Mouse (Mus musculus) gastrocnemius, postnatal 14 days (tissue): ENCODE results near the gene Tcte2. TPM values are rescaled to one million over a fixed set of nuclear protein-coding genes. Genes with fewer than 3 reads are reported as not detected.
"Not testable (repeated sequence)": the region's sequence is repeated elsewhere in the genome, so short reads cannot be mapped to it uniquely, and the experiment has no call there.

ENCODE experiments used
- DNase-seq: peaks from one replicate; pipeline ENCODE4 v3.0.0; 2021; ENCODE audit warnings: mixed read lengths
- intact Hi-C: fragments of 180-260 bp; cut with DNase I; formaldehyde crosslinking; loops from one replicate; pipeline ENCODE4 v1.15.1; 2025; ENCODE audit warnings: low total_unique reads
- long read RNA-seq, 2 experiments: library from polyadenylated mRNA; stranded (forward); transcript quantifications; one replicate each; pipeline ENCODE4 v2.0.0; 2021
- total RNA-seq, 2 experiments: library from RNA; stranded (reverse); gene quantifications; 2 replicates each; pipeline ENCODE4 v1.2.3; 2021

Gene Tcte2
- total RNA-seq: 1 to 10 TPM; 1.2 to 1.3 TPM
- long read RNA-seq, experiment 1: 0 reads
- long read RNA-seq, experiment 2: 0 reads

GRCm38 (mm10) chr17:13761179-13761913 is at the start of gene Tcte2:
Gene Tcte2, minus strand, starts transcription at chr17:13761825.
- intact Hi-C loops: no loop called here
- peak; percentile 19 for DNase-seq

DNA sequence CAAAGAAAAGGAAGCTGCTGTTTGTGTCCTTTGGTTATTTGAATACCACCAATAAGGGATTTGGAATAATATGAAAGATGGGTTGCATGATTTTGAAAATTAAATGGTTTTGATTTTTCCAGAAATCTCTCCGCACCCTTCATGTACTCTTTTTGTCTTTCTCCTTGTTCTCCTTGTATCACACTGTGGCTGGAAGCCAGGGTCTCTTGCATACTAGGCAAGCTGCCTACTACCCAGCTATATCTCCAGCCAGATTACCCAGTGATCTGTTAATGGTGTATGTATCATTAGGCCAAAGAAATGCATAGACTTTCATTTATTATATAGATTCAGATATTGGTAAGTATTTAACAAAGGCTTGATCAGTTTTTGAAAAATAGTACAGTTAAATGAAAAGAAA is 44.4 kb upstream of the Tcte2 start:
- intact Hi-C loops: no loop called here
- no peak for DNase-seq

GRCm38 (mm10) chr17:13802836-13803408 is 41.3 kb upstream of the Tcte2 start:
- intact Hi-C loops: no loop called here
- DNase-seq: no peak

DNA sequence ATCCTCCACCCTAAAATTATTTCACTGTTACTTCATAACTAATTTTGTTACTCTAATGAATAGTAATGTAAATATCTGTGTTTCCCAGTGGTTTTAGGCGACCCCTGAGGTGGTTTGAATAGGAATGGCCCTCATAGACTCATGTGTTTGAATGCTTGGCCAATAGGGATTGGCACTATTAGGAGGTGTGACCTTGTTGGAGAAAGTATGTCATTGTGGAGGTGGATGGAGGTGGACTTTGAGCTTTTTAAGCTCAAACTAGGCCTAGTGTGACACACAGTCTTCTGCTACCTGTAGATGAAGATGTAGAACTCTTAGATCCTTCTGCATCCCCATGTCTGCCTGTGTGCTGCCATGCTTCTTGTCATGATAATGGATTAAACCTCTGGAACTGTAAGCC is 36.1 kb upstream of the Tcte2 start:
- intact Hi-C loops: no loop called here
- no peak for DNase-seq

- DNase-seq, intact Hi-C loops: not testable (repeated sequence)
These were observed 28.4 kb upstream of the Tcte2 start for GRCm38 (mm10) chr17:13790033-13790432.

DNA sequence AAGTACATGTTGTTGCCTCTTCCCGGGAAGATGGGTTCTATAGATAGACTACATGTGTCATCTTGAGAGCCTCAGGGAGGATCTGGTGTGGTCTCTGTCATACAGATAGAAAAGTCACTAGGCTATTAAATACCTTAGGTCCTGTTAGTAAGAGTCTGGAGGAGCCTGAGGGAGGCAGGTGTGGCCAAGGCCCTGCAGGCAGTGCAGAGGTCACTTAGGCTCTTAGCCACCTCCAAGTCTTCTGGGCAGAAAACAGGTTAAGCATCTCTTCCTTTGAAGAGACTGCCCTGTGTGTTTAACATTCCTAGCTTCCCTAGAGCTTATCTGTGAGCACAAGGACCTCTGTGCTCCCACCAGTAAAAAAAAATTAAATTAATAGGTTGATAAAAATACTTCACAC is 21.8 kb upstream of the Tcte2 start:
- DNase-seq: no peak
- intact Hi-C loops: no loop called here

- intact Hi-C loops: no loop called here
These were observed 20.3 kb upstream of the Tcte2 start for GRCm38 (mm10) chr17:13781948-13782347.

DNA sequence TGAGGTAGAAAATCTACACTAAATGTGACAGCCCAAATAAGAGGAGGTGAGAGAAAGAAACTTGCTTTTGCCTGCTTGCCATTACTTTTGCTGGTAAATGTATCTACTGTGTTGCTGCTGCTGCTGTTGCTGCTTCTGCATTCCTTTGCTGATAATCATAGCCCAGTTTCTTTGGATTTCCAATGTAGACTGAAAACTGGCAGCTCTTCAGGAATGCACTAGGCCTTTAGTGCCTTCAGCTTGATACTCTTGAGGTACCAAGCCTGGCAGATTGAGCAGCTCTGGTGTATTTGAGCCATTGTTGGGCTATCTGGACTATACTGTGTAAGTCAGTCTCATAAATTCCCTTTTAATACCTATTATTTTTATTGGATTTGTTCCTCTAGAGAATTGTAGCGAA is 17.2 kb upstream of the Tcte2 start:
- DNase-seq: no peak
- intact Hi-C loops: no loop called here

More at GRCm38 (mm10) chr17:13781948-13782347, 20.3 kb upstream of the Tcte2 start:
- DNase-seq: no peak

- DNase-seq: no peak
- intact Hi-C loops: no loop called here
These were observed 16.1 kb upstream of the Tcte2 start for GRCm38 (mm10) chr17:13777676-13778075.

GRCm38 (mm10) chr17:13769256-13769655 is 7.6 kb upstream of the Tcte2 start:
- DNase-seq: no peak
- intact Hi-C loops: no loop called here

- no peak for DNase-seq
- intact Hi-C loops: no loop called here
These were observed 6.9 kb upstream of the Tcte2 start for GRCm38 (mm10) chr17:13768531-13768930.

DNA sequence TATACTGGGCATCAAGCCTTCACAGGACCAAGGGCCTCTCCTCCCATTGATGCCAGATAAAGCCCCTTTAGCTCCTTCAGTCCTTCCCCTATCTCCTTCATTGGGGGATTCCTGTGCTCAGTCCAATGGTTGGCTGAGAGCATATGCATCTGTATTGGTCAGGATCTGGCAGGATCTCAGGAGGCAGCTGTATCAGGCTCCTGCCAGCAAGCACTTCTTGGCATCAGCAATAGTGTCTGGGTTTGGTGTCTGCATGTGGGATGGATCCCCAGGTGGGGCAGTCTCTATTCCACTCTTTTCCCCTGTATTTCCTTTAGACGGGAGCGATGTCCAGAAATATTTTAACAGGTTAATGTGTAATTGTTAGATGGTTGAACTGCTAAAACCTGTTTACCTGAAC is 3.3 kb upstream of the Tcte2 start:
- intact Hi-C loops, DNase-seq: not testable (repeated sequence)

- DNase-seq: no peak
- intact Hi-C loops: no loop called here
These were observed 2.2 kb upstream of the Tcte2 start for GRCm38 (mm10) chr17:13763819-13764218.

DNA sequence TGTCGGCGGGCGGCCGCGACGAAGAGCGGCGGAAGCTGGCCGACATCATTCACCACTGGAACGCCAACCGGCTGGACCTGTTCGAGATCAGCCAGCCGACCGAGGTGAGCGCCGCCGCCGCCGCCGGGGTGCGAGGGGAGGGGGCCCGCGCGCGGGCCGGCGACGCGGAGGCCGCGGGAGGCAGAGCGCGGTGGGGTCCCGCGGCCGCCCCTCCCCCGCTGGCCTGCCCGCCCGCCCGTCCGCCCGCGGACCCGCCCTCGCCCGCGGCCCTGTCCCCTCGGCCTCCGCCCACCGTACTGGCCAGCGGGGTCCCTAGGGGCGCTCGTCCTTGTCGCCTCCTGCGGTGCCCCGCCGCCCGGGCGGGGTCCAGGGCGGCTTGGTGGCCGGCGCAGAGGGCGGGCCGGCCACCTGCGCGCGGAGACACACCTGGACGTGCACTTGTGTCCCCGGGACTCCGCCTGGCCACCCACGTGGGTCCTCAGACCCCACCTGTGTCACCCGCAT is 898 bp downstream of the Tcte2 start:
- intact Hi-C loops: no loop called here
- peak; percentile 25 for DNase-seq

DNA sequence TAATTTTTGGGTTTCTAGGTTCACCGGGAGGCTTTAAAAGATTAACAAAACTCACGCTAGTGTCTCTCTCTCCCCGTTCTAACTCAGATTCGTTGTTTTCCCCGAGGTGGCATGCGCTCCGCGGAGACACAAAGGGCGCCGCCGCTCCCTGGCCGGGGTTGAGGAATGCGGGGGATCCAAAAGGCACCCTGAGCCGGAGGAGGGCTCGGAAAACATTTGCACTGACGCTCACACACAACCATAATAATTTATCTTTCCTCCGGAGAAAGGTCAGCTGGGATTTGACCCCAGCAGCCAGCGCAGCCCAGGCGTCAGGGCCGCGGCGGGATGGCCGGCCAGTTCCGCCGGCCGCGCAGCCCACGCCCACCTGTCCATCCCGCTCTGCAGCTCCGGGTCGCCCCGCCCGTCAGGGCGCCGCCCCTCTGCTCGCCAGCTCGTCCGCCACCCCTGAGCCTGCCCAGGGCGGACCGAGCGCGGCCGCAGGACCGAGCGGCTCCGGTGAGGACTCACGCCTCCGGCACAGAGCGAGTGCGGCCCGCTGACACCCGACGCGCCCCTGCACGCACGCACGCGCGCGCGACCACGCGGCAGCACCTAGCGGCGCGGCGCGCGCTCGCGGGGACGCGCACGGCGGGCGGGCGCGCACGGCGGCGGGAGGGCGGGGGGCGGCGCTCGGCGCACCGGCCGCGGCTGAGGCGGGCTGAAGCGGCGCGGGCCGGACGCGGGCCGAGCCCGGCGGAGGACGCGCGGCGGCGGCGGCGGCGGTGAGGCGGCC is 1.6 kb downstream of the Tcte2 start, which contains the start of gene Afdn:
TSS of gene Afdn (plus strand) at position 687 of the 775 bp plus-strand sequence.
- DNase-seq: peak; percentile 80
- intact Hi-C loops: no loop called here

- DNase-seq: no peak
- intact Hi-C loops: no loop called here
These were observed 2.3 kb downstream of the Tcte2 start for GRCm38 (mm10) chr17:13759156-13759852.

DNA sequence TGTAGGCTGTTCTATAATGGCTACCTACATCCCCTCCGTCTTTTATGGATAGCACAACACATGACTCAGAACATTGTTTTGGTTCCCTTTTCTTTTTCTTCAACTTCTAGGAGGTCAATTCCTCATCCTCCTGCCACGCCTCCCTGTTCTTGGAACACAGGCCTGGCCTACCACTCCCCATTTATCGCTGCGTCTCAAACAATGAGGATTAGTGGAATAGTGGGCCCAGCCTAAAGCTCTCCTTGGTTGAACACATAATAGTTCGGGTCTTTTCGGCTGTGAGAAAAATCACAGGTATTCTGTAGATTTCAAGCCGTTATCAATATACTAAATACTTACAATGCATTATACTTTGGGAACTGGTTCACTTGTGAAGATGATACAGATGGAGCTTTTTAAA is 3.0 kb downstream of the Tcte2 start:
- DNase-seq: no peak
- intact Hi-C loops: no loop called here

DNA sequence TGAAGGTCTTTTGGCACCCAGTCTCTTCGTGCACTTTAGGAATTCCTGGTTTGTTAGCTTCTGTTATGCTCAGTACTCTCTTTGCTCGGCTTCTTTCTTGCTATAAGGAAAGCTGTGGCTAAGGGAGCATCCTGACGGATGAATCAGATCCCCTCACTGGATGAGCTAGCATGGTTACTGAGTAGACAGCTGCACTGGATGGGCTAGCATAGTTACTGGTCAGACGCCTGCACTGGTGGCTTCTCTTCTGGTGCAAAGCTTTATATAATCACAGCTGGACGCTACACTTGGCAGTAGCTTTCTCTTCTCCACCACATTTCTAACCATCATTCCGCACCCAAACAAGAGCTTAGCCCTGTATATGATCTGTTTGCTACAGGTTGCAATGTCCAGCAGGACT is 6.7 kb downstream of the Tcte2 start:
- DNase-seq: no peak
- intact Hi-C loops: no loop called here

- no peak for DNase-seq
- intact Hi-C loops: no loop called here
These were observed 7.7 kb downstream of the Tcte2 start for GRCm38 (mm10) chr17:13753918-13754317.

- intact Hi-C loops: no loop called here
- no peak for DNase-seq
These were observed 12.6 kb downstream of the Tcte2 start for GRCm38 (mm10) chr17:13749027-13749426.
